Mouse (Mus musculus) heart, embryonic 16.5 days (tissue): Measurements from ENCODE around the gene Bdh2. TPM values are rescaled to one million over a fixed set of nuclear protein-coding genes. Genes with fewer than 3 reads are reported as not detected.

Source experiments
- ATAC-seq: fragments of 200-750 bp; cut with Nextera tagmentation; replicated peaks from 2 replicates; pipeline ENCODE4 v1.8.0; 2017; ENCODE audit warnings: moderate number of reproducible peaks; ENCODE audit not compliant: insufficient read depth, low FRiP score; ENCODE audit errors: extremely low read depth
- H3K27ac ChIP-seq: fragments of 300-500 bp; sonication (generic); 2 replicates; pipeline ENCODE4 v1.5.1; 2014; ENCODE audit warnings: mild to moderate bottlenecking, low read length, control low read depth, moderate library complexity
- H3K27me3 ChIP-seq: fragments of 300-500 bp; sonication (generic); 2 replicates; pipeline ENCODE4 v1.6.1; 2014; ENCODE audit warnings: low read length, mixed read lengths; ENCODE audit not compliant: control insufficient read depth, insufficient read depth
- H3K36me3 ChIP-seq: fragments of 300-500 bp; sonication (generic); 2 replicates; pipeline ENCODE4 v1.6.1; 2014; ENCODE audit not compliant: control insufficient read depth, insufficient read depth
- H3K4me1 ChIP-seq: fragments of 300-500 bp; sonication (generic); 2 replicates; pipeline ENCODE4 v1.6.1; 2014; ENCODE audit warnings: low read length, mixed read lengths; ENCODE audit not compliant: control insufficient read depth, insufficient read depth
- H3K4me2 ChIP-seq: fragments of 300-500 bp; sonication (generic); 2 replicates; pipeline ENCODE4 v1.6.1; 2014; ENCODE audit warnings: low read depth, mild to moderate bottlenecking, control low read depth, low read length
- H3K4me3 ChIP-seq: fragments of 300-500 bp; sonication (generic); 2 replicates; pipeline ENCODE4 v1.5.1; 2014; ENCODE audit warnings: mild to moderate bottlenecking, control low read depth, low read length
- H3K9ac ChIP-seq: fragments of 300-500 bp; sonication (generic); 2 replicates; pipeline ENCODE4 v1.6.1; 2014; ENCODE audit warnings: low read length, control low read depth
- H3K9me3 ChIP-seq: fragments of 300-500 bp; sonication (generic); replicated peaks from 2 replicates; pipeline ENCODE4 v1.6.1; 2016; ENCODE audit warnings: low read length; ENCODE audit not compliant: control insufficient read depth
- WGBS: fragments of 180-500 bp; shearing (Covaris S2); extraction: QIAGEN DNeasy Blood & Tissue Kit; methylation state at CpG from one replicate; pipeline ENCODE4 v1.1.7; 2014; 5-methylcytosine and 5-hydroxymethylcytosine counted together
- polyA plus RNA-seq: library from polyadenylated mRNA; unstranded; fragments of >200 nt; fragmentation: Nextera tagmentation; extraction: Ambion mirVana; gene quantifications from 2 replicates; pipeline ENCODE4 v1.2.1, GENCODE M21; 2015

The Bdh2 gene
- polyA plus RNA-seq, 1 experiment from 2014 or later = 2.5 TPM

DNA sequence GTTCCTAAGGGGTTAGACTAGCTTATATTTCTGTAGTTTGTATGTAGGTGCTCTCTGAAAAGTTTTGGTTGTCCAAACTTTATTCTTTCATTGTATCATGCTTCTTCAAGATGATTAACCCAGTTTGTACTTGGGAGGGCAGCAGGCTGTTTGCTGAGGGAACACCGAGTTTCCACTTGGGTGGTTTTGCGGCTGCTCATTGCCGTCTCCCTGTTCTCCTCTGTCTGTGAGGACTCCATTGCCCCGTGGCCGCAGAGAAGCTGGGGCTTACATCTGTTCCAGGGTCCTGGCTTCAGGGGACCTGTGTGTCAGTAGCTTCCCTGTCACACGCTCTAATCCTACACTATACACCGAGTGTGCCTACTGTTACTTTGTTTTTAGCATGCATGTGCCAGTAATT is 20.8 kb upstream of the Bdh2 start:
- H3K4me2 ChIP-seq = no peak overlapping the region
- no peaks in the 10 kb centered on the region for H3K27me3 ChIP-seq
- no peak overlapping the region for H3K9ac ChIP-seq
- no peak overlapping the region for H3K4me3 ChIP-seq
- 90% methylated on average over 7 of the region's 7 CpGs for WGBS
- H3K9me3 ChIP-seq = no peaks in the 10 kb centered on the region
- peaks cover 68% of the 10 kb centered on the region for H3K36me3 ChIP-seq
- ATAC-seq = no peak
- no peak overlapping the region for H3K27ac ChIP-seq
- no peaks in the 10 kb centered on the region for H3K4me1 ChIP-seq

- no peak for ATAC-seq
- no peak overlapping the region for H3K27ac ChIP-seq
- no peaks in the 10 kb centered on the region for H3K9me3 ChIP-seq
- peaks cover 48% of the 10 kb centered on the region for H3K36me3 ChIP-seq
- no peak overlapping the region for H3K9ac ChIP-seq
- no peaks in the 10 kb centered on the region for H3K4me1 ChIP-seq
- H3K4me3 ChIP-seq = no peak overlapping the region
- WGBS = 81% methylated on average over 5 of the region's 5 CpGs
- H3K27me3 ChIP-seq = no peaks in the 10 kb centered on the region
- H3K4me2 ChIP-seq = no peak overlapping the region
Measured at GRCm38 (mm10) chr3:135268616-135269015, 12.4 kb upstream of the Bdh2 start.

DNA sequence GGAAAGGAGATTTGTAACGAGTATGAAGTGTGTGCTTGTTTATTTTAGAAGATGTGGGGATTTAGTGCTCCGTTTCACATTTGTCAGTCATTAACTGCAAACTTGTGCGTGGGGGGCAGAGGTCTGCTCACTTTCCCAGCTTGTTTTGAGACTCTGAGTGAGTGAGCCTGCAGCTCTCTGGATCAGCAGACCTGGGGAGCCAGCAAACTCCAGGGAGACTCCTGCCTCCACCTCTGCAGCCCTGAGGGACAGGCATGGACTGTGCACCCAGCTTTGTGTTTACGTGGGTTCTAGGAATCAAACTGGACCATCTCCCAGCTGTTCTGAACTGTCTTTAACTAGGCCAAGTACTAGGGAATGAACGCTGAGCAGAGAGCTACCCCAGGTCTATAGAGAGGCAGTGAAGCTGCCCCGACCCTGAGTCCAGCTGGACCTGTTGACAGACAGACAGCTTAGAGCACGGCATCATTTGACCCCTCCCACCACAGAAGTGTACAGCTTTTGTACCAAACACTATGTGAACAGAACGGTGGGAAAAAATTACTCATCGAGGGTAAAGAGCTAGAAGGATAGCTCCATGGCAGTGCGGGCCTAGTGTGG is 11.5 kb upstream of the Bdh2 start:
- no peak overlapping the region for H3K9ac ChIP-seq
- no peaks in the 10 kb centered on the region for H3K27me3 ChIP-seq
- H3K4me2 ChIP-seq = no peak overlapping the region
- peaks cover 44% of the 10 kb centered on the region for H3K36me3 ChIP-seq
- H3K4me3 ChIP-seq = no peak overlapping the region
- WGBS = 79% methylated on average over 10 of the region's 10 CpGs
- no peak for ATAC-seq
- no peak overlapping the region for H3K27ac ChIP-seq
- H3K4me1 ChIP-seq = no peaks in the 10 kb centered on the region
- no peaks in the 10 kb centered on the region for H3K9me3 ChIP-seq

DNA sequence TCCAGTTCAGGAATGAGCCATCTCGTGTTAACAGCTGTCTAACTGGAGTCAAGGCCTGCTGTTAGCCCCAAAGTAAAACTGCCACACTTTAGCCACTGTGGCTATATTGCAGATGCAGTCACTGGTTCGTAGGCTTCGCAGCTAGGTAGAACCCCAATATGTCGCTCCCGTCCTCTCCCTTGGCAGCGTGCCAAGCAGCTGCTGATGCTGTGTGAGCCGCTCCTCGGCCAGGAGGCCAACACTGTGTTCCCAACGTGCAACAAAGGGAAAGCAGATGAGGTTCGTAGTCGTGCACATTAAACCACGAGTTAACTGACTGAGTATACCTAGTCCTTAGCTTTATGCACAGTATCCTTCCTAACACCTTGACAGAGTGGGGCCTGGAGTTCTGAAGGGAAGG is 8.4 kb upstream of the Bdh2 start:
- Histone ChIP-seq H3K27me3 (no peaks in the 10 kb centered on the region), H3K4me3 (no peak overlapping the region), H3K9ac (no peak overlapping the region), H3K4me1 (no peaks in the 10 kb centered on the region), H3K4me2 (no peak overlapping the region), H3K27ac (no peak overlapping the region), H3K9me3 (no peaks in the 10 kb centered on the region), H3K36me3 (peaks cover 21% of the 10 kb centered on the region)
- 74% methylated on average over 12 of the region's 12 CpGs for WGBS
- ATAC-seq = no peak

DNA sequence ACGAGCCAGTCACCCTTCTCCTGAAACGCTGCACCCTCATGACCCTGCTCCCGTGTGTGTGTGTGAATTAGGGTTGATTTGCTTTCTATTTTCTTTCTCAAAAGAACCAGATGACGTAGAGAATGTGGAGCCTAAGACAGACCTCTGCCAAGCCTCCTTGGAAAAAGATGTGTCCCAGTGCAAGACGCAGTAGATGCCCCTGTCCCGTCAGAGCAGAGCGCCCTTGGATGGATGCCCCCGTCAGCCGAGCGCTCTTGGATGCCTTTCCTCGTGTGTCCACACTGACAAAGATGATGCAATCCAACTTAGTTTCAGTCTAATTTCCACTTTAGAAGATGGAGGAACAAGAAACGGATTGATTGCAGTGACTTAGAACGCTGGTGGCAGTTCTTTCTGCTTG is 8.0 kb upstream of the Bdh2 start:
- no peak overlapping the region for H3K9ac ChIP-seq
- H3K4me1 ChIP-seq = no peaks in the 10 kb centered on the region
- no peak overlapping the region for H3K4me3 ChIP-seq
- no peaks in the 10 kb centered on the region for H3K9me3 ChIP-seq
- no peak overlapping the region for H3K27ac ChIP-seq
- no peak overlapping the region for H3K4me2 ChIP-seq
- no peaks in the 10 kb centered on the region for H3K27me3 ChIP-seq
- H3K36me3 ChIP-seq = peaks cover 21% of the 10 kb centered on the region
- 89% methylated on average over 13 of the region's 13 CpGs for WGBS
- no peak for ATAC-seq

GRCm38 (mm10) chr3:135280160-135280559 is 861 bp upstream of the Bdh2 start:
- no peaks in the 10 kb centered on the region for H3K9me3 ChIP-seq
- H3K27me3 ChIP-seq = no peaks in the 10 kb centered on the region
- no peak for ATAC-seq
- no peaks in the 10 kb centered on the region for H3K4me1 ChIP-seq
- no peak overlapping the region for H3K9ac ChIP-seq
- H3K4me2 ChIP-seq = no peak overlapping the region
- WGBS = 71% methylated on average over 4 of the region's 4 CpGs
- no peaks in the 10 kb centered on the region for H3K36me3 ChIP-seq
- no peak overlapping the region for H3K27ac ChIP-seq
- H3K4me3 ChIP-seq = no peak overlapping the region

DNA sequence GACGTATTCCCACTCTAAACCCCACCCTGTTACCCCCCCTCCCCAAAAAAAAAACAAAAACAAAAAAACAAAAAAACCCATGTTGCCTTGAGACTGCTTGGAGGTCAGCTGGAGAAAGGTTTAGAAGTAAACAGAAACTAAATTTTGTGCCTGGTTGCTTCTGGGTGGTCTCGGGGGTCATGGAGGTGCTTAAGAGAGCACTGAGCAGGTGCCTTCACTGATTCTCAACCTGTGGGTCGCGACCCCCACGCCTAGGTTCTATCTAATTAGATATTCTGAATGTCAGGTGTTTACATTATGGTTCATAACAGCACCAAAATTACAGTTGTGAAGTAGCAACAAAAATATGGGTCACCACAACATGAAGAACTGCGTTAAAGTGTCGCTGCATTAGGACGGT is 680 bp downstream of the Bdh2 start:
- WGBS = 86% methylated on average over 8 of the region's 8 CpGs
- no peak for ATAC-seq
- no peaks in the 10 kb centered on the region for H3K4me1 ChIP-seq
- H3K9ac ChIP-seq = no peak overlapping the region
- H3K27ac ChIP-seq = no peak overlapping the region
- H3K9me3 ChIP-seq = no peaks in the 10 kb centered on the region
- H3K4me3 ChIP-seq = no peak overlapping the region
- H3K27me3 ChIP-seq = no peaks in the 10 kb centered on the region
- H3K36me3 ChIP-seq = no peaks in the 10 kb centered on the region
- H3K4me2 ChIP-seq = no peak overlapping the region

GRCm38 (mm10) chr3:135285256-135285655 is 4.2 kb downstream of the Bdh2 start:
- H3K4me3 ChIP-seq = no peak overlapping the region
- no peaks in the 10 kb centered on the region for H3K9me3 ChIP-seq
- no peak overlapping the region for H3K9ac ChIP-seq
- no peaks in the 10 kb centered on the region for H3K27me3 ChIP-seq
- H3K4me1 ChIP-seq = no peaks in the 10 kb centered on the region
- no peak overlapping the region for H3K4me2 ChIP-seq
- no peaks in the 10 kb centered on the region for H3K36me3 ChIP-seq
- no peak overlapping the region for H3K27ac ChIP-seq
- WGBS = 79% methylated on average over 11 of the region's 11 CpGs
- ATAC-seq = no peak

DNA sequence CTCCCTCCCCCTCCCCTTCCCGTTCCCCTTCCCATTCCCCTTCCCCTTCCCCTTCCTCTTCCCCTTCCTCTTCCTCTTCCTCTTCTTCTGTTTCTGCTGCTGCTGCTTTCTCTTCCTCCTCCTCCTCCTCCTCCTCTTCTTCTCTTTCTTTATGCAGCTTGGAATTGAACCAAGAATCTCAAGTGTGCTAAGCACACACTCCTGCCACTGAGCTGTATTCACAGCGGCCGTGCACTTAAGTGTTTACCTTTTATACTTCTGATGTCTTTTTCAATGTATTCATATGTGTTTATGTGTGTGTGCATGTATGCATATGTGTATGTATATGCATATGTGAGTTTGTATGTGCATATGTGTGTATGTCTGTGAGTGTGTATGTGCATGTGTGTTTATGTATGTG is 4.8 kb downstream of the Bdh2 start:
- Histone ChIP-seq H3K4me2 (no peak overlapping the region), H3K27ac (no peak overlapping the region), H3K4me1 (no peaks in the 10 kb centered on the region), H3K27me3 (no peaks in the 10 kb centered on the region), H3K9me3 (no peaks in the 10 kb centered on the region), H3K36me3 (no peaks in the 10 kb centered on the region), H3K9ac (no peak overlapping the region), H3K4me3 (no peak overlapping the region)
- WGBS = 51% methylated on average over 3 of the region's 3 CpGs
- ATAC-seq = no peak
